Mouse (Mus musculus) embryonic facial prominence, embryonic 13.5 days (tissue): ENCODE results near the gene Gm8906. TPM values are rescaled to one million over a fixed set of nuclear protein-coding genes. Genes with fewer than 3 reads are reported as not detected.
"Not testable (repeated sequence)": the region's sequence is repeated elsewhere in the genome, so short reads cannot be mapped to it uniquely, and the experiment has no call there.

Experiments used
- ATAC-seq: fragments of 200-750 bp; cut with Nextera tagmentation; 2 replicates; pipeline ENCODE4 v1.8.0; 2017; ENCODE audit warnings: low read depth; ENCODE audit not compliant: insufficient number of reproducible peaks, insufficient read depth, low FRiP score, low TSS enrichment
- H3K27ac ChIP-seq: fragments of 300-500 bp; sonication (generic); 2 replicates; pipeline ENCODE4 v1.5.1; 2015; ENCODE audit warnings: moderate library complexity, mild to moderate bottlenecking, inconsistent platforms
- H3K27me3 ChIP-seq: fragments of 300-500 bp; sonication (generic); 2 replicates; pipeline ENCODE4 v1.6.1; 2015; ENCODE audit warnings: mild to moderate bottlenecking, inconsistent platforms
- H3K36me3 ChIP-seq: fragments of 300-500 bp; sonication (generic); 2 replicates; pipeline ENCODE4 v1.6.1; 2015; ENCODE audit warnings: mild to moderate bottlenecking, inconsistent platforms
- H3K4me1 ChIP-seq: fragments of 300-500 bp; sonication (generic); 2 replicates; pipeline ENCODE4 v1.6.1; 2015; ENCODE audit warnings: inconsistent platforms
- H3K4me2 ChIP-seq: fragments of 300-500 bp; sonication (generic); 2 replicates; pipeline ENCODE4 v1.6.1; 2015; ENCODE audit warnings: moderate library complexity, mild to moderate bottlenecking, inconsistent platforms
- H3K4me3 ChIP-seq: fragments of 300-500 bp; sonication (generic); 2 replicates; pipeline ENCODE4 v1.5.1; 2015; ENCODE audit warnings: mild to moderate bottlenecking, inconsistent platforms
- H3K9ac ChIP-seq: fragments of 300-500 bp; sonication (generic); 2 replicates; pipeline ENCODE4 v1.6.1; 2015; ENCODE audit warnings: mild to moderate bottlenecking, inconsistent platforms
- H3K9me3 ChIP-seq: fragments of 300-500 bp; sonication (generic); 2 replicates; pipeline ENCODE4 v1.6.1; 2016; ENCODE audit warnings: inconsistent platforms
- WGBS: fragments of 180-500 bp; shearing (Covaris S2); methylation state at CpG from one replicate; pipeline ENCODE4 v1.1.7; 2015; ENCODE audit warnings: mixed read lengths; 5-methylcytosine and 5-hydroxymethylcytosine counted together
- polyA plus RNA-seq: library from polyadenylated mRNA; unstranded; fragments of >200 nt; fragmentation: Nextera tagmentation; extraction: Ambion mirVana; gene quantifications from 2 replicates; pipeline ENCODE4 v1.2.1, GENCODE M21; 2015

Gene Gm8906
- not detected in 2 replicates for polyA plus RNA-seq

DNA sequence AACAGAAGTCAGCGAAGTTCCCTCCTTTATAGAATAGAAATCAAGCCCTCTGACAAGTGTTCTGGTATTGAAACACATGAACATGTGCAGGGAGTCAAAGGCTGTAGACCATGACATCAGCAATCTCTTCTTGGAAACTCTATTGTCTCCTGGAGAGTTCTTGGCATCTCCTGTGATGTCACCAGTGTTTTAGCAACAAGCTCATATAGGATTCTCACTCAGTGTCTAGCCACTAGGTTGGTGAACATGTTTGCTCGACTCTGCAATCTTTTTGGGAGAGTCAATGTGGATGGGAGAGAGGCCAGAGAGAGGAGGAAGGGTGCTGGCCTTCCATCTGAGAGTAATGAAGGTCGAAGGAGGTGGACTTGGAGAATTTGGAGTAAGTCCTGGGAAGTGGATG is at the start of gene Gm8906:
Gene Gm8906, plus strand, starts transcription at position 301 of the 400 bp plus-strand sequence.
- not testable (repeated sequence) for ATAC-seq, H3K36me3 ChIP-seq, H3K9me3 ChIP-seq, H3K27me3 ChIP-seq, H3K9ac ChIP-seq, H3K4me3 ChIP-seq, H3K4me1 ChIP-seq, H3K27ac ChIP-seq, H3K4me2 ChIP-seq
- WGBS = 51% methylated on average over 2 of the region's 3 CpGs

Other genes starting within 250 kb of the Gm8906 start
- gene Gm8890, start 246.7 kb upstream of the Gm8906 start, polyA plus RNA-seq = not detected in 2 replicates
- gene Speer1, start 161.2 kb upstream of the Gm8906 start, polyA plus RNA-seq = not detected in 2 replicates
- not detected in 2 replicates for gene Gm8897, start 86.3 kb upstream of the Gm8906 start, polyA plus RNA-seq
- not detected in 2 replicates for gene Gm6460, start 92.2 kb downstream of the Gm8906 start, polyA plus RNA-seq
- gene Gm8922, start 179.3 kb downstream of the Gm8906 start, polyA plus RNA-seq = not detected in 2 replicates